Mouse (Mus musculus): ENCODE measurements around the gene Gm9639.
A peak's percentile ranks its signal among the peaks of the same experiment; 100 is the strongest.
"Not testable (repeated sequence)": the region's sequence is repeated elsewhere in the genome, so short reads cannot be mapped to it uniquely, and the experiment has no call there.

Gm9639 gene

DNA sequence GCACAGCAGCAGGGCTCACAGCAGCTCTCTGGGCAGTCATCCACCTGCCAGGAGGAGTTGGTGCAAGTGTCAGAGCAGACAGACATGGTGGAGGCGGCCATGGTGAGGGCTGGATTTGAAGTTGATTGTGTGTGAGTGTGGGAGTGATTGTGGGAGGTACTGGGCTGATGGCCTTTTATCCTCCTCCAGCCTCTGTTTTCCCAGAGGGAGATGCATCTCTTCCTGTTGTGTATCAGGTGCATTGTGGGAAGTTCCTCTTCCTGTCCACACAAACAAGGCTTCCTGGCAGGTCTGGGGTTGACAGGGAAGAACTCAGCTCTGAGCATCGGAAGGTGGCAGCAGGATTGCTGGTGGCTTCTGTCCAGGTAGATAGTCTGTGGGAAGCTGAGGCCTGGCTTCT, at the start of gene Gm9639:
TSS of gene Gm9639 (minus strand) at position 101 of the 400 bp plus-strand sequence.
- DNase-seq (ENCODE audit: low spot score in 2 of 2), result no peak

DNA sequence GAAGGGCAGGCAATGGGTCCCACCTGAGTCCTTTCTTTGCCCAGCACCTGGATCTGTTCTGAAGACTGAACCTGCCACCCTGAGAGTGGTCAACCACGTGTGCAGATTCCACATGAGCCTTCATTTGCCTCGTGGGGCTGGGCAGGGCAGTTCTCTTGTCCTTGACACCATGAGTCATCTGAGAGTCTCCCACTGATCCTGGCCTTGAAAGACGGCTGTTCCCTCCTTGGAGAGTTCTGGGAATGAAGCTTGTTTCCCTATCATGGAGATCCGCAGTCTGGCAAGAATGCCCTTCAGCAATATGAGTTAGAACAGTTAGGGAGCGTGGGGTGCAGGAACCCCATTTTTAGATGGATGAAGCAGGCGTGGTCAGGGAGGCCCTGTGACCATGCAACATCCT, 44.1 kb upstream of the Gm9639 start:
- no peak for DNase-seq (ENCODE audit: low spot score in 2 of 2)

DNA sequence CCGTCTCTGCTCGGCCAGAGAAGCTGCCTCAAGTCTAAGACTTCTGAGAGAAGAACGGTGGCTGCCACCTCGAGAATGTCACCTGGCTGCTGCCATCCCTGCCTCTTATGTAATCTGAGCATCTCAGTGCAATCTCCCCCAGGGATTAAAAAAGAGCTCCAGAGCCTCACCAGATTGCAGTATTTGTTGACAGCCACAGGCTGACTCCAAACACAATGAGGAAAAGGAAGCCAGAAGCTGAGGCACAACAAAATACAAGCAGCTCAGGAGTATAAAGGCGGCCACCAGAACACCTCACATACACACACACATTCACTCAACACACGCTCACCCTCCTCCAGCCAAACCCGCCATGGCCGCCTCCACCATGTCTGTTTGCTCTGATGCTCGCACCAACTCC, 40.8 kb upstream of the Gm9639 start, which contains the start of gene Krtap10-10:
TSS of gene Krtap10-10 (plus strand) at position 301 of the 400 bp plus-strand sequence.
- DNase-seq (ENCODE audit: low spot score in 2 of 2), result peak; percentile 19 to 25

DNA sequence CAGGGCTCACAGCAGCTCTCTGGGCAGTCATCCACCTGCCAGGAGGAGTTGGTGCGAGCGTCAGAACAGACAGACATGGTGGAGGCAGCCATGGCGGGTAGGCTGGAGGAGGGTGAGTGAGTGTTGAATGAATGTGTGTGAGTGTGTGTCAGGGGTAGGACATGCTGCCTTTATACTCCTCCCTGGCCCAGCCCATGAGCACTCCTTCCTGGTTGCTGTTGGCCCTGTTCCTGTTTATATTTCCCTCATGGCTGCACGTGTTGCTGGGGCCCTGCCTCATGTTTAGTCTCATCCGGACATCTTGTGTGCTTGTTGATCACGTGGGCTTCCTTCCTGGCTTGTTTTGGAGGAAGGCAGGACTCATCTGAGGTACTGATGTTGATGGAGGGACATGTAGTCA, 32.1 kb upstream of the Gm9639 start, which contains the start of gene Krtap10-4:
TSS of gene Krtap10-4 (minus strand) at position 145 of the 400 bp plus-strand sequence.
- DNase-seq (ENCODE audit: low spot score in 2 of 2), result no peak

DNA sequence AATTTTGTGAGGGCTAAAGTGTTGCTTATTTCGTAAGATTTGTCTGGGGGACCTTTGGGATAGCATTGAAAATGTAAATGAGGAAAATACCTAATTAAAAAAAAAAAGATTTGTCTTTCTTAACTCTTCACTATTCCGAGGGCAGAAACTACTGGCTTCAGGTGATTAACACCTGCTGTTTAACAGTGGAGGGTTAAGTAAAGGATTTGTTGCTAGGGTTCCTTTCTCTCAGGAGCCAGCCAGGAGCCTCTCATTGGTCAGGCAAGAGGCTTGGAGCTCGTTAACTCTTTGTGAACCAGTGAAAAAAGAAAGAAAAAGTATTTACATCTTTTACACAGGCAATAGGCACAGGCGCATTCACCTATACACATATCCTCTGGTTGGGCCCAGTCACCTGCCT, 24.3 kb upstream of the Gm9639 start:
- no peak for DNase-seq (ENCODE audit: low spot score in 2 of 2)

DNA sequence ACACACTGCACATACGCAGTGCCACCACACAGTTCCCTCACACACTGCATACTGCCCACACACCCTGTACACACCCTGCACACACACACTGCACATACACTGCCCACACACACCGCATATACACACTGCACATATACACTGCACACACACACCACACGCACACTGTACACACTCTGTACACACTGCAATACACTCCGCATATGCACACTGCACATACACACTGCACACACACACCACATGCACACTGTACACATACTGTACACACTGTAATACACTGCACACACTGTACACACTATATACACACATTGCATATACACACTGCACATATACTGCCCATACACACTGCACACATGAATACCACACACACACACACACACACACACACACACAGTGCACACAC, 23.6 kb upstream of the Gm9639 start:
- DNase-seq (ENCODE audit: low spot score in 2 of 2), result no peak

DNA sequence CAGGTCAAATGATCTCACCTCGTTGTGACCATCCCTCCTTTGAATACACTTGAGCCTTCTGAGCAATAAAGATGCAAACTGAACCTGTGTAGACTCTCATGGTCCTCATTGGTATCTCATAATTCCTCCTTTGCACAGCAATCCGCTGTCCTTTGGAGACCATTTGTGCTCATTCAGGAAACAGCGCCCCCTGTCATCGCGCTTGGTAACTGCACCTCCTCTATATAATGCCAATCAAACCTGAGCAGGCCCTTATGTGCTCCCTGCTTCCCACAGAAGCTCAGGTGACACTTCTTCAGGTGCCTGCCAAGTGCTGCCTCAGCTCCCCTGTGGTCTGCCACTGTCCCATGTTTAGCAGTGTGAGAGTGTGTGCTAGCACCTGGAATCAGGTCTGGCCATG, 20.6 kb upstream of the Gm9639 start:
- no peak for DNase-seq (ENCODE audit: low spot score in 2 of 2)

DNA sequence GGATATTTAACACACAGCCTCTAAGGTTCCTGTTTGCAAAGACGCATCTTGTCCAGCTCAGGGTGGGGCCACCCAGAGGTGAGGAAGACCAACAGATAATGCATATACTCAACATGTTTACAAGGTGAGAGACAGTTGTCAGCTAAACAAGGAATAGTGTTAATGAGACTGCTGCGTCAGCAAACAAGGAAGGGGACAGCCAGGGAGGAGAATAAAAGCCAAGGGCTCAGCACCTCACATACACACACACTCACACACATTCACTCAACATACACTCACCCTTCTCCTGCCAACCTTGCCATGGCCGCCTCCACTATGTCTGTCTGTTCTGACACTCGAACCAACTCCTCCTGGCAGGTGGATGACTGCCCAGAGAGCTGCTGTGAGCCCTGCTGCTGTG, 19.5 kb upstream of the Gm9639 start, which contains the start of gene Gm2696:
TSS of gene Gm2696 (plus strand) at position 301 of the 400 bp plus-strand sequence.
- no peak for DNase-seq (ENCODE audit: low spot score in 2 of 2)

DNA sequence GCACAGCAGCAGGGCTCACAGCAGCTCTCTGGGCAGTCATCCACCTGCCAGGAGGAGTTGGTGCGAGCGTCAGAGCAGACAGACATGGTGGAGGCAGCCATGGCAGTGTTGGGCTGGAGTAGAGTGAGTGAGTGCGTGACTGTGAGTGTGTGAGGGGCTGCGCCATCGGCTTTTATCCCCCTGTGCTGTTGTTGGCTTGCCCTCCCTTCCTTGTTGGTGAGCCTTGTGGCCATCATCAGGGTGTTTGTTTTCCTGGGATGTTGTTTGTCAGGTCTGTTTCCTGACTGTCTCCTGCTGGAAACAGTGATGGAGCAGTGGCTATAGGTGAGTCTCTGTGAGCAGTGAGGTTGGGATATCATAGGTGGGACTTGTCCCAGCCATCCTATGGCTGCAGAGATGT, 16.9 kb upstream of the Gm9639 start, which contains the start of gene Gm9507:
TSS of gene Gm9507 (minus strand) at position 101 of the 400 bp plus-strand sequence.
- no peak for DNase-seq (ENCODE audit: low spot score in 2 of 2)

DNA sequence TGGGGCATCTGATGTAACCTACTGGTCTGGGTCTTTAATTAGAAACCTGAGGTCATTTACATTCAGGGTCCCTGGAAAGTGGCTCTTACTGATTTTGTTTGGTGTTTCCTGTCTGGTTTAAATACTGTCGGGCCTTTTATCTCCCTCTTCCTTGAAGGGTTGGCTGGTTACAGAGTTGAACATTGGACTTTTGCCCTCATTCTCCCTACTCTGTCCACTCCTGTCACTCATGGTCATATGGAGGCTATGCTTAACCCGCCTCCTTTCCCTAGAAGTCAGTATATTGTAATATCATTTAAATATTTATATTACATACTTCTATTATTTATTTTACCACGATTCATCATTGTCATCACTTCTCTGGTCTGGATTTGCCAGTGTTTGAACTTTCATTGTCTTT, 9.2 kb upstream of the Gm9639 start:
- DNase-seq (ENCODE audit: low spot score in 2 of 2), result no peak

DNA sequence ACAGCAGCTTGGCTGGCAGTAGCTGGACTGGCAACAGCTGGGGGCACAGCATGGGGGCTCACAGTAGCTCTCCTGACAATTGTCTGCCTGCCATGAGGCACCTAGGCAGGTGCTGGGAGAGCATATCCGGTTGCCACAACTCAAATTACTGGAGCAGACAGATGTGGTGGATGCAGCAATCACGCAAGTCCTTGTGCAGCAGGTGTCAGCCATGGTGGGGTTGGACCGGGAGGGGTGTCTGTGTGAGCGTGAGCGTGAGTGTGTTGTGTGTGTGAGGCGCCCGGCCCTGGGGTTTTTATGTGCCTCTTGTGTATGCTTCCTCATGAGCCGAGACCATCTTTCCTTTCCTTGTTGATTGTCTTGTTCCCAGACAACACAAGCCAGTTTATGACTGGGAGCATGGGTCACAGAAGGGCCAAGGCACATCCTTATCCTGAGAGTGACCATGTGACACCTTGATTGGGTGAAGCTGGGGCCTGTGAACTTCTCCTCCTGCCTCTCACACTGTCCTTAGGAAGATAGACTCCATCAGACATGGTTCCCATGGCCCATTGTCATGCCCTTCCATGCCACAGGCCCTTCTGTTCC, 4.1 kb upstream of the Gm9639 start, which contains the start of gene Gm19668:
TSS of gene Gm19668 (minus strand) at position 213 of the 588 bp plus-strand sequence.
- no peak for DNase-seq (ENCODE audit: low spot score in 2 of 2)

DNA sequence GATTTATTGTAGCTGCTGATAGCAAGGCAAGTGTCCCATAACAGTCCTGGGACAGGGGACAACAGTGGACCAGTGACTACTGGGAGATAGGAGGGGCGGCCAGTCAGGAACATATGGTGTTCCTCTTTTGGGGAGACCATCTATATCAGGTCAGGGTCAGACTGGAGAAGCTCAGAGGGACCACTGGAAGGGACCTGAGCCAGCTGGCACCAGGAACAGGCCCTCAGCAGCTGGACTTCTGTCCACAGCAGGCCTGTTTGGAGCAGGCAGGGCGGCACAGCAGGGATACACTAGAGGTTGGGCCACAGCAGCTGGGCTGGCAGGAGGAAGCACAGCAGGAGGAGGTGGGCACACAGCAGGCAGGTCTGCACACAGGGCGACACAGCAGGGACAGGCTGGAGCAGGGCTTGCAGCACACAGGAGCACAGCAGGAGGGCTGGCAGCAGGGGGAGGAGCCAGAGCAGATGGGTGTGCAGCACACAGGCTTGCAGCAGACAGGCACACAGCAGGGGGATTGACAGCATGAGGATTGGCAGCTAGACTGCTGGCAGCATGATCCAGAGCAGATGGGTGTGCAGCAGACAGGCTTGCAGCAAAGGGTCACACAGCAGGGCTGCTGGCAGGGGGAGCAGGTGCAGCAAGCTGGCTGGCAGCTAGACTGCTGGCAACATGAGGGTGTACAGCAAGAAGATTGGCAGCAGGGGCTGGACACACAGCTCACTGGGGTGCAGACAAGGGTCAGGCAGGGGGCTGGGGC, 3.5 kb upstream of the Gm9639 start:
- DNase-seq (ENCODE audit: low spot score in 2 of 2), result not testable (repeated sequence)

DNA sequence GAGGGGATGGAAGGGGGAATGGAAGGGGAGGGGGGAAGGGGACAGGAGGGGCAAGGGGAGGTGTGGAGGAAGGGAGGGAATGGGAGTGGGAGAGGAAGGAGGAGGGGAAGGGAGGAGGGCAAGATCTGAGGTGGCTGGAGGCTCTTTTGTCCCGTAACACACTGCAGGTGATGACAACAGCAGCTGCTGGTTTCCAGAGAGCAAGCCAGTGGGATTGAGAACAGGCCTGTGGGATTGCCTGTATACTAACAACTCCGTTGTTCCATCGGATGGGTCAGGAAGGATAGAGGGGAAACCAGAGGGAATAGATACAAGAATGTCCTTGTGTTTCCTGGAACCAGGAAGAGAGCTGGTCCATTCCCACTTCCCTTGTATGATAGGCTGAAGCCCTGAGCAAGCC, 2.8 kb upstream of the Gm9639 start:
- DNase-seq (ENCODE audit: low spot score in 2 of 2), result no peak

DNA sequence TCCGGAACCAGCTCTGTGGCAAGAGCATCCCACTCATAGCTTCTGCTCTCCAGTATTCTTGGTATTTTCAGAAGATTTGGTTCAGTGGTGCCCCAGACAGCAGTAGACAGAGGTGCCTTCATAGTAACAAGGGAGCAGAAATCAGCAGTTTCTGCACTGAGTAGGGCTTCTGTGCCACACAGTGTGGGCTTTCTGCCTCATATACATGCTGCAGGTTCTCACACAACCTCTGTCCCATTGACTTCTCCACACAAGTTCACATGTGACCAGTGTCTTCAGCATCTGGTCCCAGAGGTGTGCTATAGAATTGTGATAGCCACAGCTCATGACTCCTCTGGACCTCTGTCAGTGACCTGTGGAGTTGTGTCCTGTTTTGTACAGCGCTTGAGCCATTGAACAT, 6.3 kb downstream of the Gm9639 start:
- no peak for DNase-seq (ENCODE audit: low spot score in 2 of 2)

DNA sequence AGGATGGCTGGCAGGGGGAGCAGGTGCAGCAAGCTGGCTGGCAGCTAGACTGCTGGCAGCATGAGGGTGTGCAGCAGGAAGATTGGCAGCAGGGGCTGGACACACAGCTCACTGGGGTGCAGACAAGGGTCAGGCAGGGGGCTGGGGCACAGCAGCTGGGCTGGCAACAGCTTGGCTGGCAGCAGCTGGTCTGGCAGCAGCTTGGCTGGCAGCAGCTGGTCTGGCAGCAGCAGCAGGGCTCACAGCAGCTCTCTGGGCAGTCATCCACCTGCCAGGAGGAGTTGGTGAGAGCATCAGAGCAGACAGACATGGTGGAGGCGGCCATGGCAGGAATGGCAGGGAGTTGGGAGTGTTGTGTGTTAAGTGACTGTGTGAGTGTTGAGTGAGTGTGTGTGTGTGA, 7.0 kb downstream of the Gm9639 start, which contains the start of gene Gm7137:
TSS of gene Gm7137 (minus strand) at position 325 of the 400 bp plus-strand sequence.
- peak in 1 of 2 experiments; percentile 12 for DNase-seq (ENCODE audit: low spot score in 2 of 2)

DNA sequence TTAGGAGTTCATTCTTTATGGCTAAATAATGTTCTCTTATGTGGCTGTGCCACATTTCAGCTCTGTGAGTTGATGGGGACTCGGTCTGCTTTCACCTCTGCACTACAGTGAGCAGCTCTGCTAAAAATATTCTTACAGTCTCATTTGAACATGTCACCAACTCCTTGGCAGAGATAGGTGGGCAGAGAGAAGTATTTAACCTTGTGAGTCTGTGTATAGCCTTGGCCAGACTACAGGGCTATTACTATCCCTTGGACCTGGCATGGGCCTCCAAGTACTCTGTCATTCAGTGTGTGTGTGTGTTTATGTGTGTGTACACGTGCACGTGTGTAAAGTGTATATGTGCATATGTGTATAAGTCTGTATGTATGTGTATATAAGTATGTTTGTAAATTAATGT, 11.5 kb downstream of the Gm9639 start:
- DNase-seq (ENCODE audit: low spot score in 2 of 2), result not testable (repeated sequence)

DNA sequence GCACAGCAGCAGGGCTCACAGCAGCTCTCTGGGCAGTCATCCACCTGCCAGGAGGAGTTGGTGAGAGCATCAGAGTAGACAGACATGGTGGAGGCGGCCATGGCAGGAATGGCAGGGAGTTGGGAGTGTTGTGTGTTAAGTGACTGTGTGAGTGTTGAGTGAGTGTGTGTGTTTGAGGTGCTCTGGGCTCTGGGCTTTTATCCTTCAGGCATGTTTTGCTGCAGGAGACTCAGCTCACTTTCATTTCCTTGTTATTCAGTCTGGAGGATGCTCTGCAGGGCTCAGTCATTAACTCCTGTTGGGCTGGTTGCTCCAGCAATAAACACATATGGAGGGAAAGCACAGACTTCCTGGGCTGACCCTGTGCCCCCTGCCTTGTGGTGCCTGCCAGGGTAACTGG, 12.4 kb downstream of the Gm9639 start, which contains the start of gene Gm3250:
TSS of gene Gm3250 (minus strand) at position 101 of the 400 bp plus-strand sequence.
- DNase-seq (ENCODE audit: low spot score in 2 of 2), result not testable (repeated sequence)

DNA sequence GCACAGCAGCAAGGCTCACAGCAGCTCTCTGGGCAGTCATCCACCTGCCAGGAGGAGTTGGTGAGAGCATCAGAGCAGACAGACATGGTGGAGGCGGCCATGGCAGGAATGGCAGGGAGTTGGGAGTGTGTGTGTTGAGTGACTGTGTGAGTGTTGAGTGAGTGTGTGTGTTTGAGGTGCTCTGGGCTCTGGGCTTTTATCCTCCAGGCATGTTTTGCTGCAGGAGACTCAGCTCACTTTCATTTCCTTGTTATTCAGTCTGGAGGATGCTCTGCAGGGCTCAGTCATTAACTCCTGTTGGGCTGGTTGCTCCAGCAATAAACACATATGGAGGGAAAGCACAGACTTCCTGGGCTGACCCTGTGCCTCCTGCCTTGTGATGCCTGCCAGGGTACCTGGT, 18.0 kb downstream of the Gm9639 start, which contains the start of gene Gm7138:
TSS of gene Gm7138 (minus strand) at position 101 of the 400 bp plus-strand sequence.
- DNase-seq (ENCODE audit: low spot score in 2 of 2), result not testable (repeated sequence)

DNA sequence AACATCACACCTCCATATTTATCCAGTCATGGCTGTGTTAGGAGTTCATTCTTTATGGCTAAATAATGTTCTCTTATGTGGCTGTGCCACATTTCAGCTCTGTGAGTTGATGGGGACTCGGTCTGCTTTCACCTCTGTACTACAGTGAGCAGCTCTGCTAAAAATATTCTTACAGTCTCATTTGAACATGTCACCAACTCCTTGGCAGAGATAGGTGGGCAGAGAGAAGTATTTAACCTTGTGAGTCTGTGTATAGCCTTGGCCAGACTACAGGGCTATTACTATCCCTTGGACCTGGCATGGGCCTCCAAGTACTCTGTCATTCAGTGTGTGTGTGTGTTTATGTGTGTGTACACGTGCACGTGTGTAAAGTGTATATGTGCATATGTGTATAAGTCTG, 22.7 kb downstream of the Gm9639 start:
- DNase-seq (ENCODE audit: low spot score in 2 of 2), result not testable (repeated sequence)

DNA sequence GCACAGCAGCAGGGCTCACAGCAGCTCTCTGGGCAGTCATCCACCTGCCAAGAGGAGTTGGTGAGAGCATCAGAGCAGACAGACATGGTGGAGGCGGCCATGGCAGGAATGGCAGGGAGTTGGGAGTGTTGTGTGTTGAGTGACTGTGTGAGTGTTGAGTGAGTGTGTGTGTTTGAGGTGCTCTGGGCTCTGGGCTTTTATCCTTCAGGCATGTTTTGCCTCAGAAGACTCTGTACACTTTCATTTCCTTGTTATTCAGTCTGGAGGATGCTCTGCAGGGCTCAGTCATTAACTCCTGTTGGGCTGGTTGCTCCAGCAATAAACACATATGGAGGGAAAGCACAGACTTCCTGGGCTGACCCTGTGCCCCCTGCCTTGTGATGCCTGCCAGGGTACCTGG, 23.7 kb downstream of the Gm9639 start, which contains the start of gene Gm3238:
TSS of gene Gm3238 (minus strand) at position 101 of the 400 bp plus-strand sequence.
- not testable (repeated sequence) for DNase-seq (ENCODE audit: low spot score in 2 of 2)

DNA sequence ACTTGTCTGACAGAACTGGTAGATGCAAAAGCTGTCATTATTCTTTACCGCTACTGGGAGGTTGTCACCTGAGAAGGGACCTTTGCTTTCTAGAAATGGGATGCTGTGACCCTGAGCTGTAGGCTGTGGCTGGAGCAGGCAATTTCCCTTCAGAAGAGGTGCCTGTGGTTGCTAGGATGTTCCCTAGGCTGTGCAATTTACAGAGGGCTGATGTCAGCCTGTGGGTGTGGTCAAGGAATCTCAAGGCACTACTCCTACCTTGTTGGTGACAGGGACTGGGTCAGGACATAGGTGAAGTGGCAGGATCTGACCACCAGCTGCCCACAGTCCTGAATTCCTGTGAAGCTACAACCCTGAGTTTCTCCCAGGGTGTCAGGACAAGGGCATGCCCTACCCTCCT, 25.1 kb downstream of the Gm9639 start:
- no peak for DNase-seq (ENCODE audit: low spot score in 2 of 2)

DNA sequence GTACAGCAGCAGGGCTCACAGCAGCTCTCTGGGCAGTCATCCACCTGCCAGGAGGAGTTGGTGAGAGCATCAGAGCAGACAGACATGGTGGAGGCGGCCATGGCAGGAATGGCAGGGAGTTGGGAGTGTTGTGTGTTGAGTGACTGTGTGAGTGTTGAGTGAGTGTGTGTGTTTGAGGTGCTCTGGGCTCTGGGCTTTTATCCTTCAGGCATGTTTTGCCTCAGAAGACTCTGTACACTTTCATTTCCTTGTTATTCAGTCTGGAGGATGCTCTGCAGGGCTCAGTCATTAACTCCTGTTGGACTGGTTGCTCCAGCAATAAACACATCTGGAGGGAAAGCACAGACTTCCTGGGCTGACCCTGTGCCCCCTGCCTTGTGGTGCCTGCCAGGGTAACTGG, 35.3 kb downstream of the Gm9639 start, which contains the start of gene Gm3233:
TSS of gene Gm3233 (minus strand) at position 101 of the 400 bp plus-strand sequence.
- not testable (repeated sequence) for DNase-seq (ENCODE audit: low spot score in 2 of 2)
